Mouse (Mus musculus): Measurements from ENCODE around the gene Cc2d2a.

GRCm38 (mm10) chr5:43665144-43665543 is 3.0 kb downstream of the Cc2d2a start:
- TF ChIP-seq POLR2A (IDR thresholded peaks at IDR 0.05; ENCODE audit: control insufficient read depth, low read depth, low read length) (no peak), CTCF (IDR thresholded peaks at IDR 0.05; ENCODE audit: control insufficient read depth, insufficient read depth, insufficient replicate concordance, low read depth, low read length) (no peak)

All from testis, adult 2 months (tissue).